Mouse (Mus musculus) limb, embryonic 15.5 days (tissue): Measurements from ENCODE around the gene Prap1. TPM values are rescaled to one million over a fixed set of nuclear protein-coding genes. Genes with fewer than 3 reads are reported as not detected.
"Not testable (repeated sequence)": the region's sequence is repeated elsewhere in the genome, so short reads cannot be mapped to it uniquely, and the experiment has no call there.

Source experiments
- ATAC-seq: fragments of 200-750 bp; cut with Nextera tagmentation; 2 replicates; pipeline ENCODE4 v1.8.0; 2017; ENCODE audit warnings: low read depth, moderate TSS enrichment; ENCODE audit not compliant: insufficient number of reproducible peaks, low FRiP score, low TSS enrichment
- H3K27ac ChIP-seq: fragments of 300-500 bp; sonication (generic); 2 replicates; pipeline ENCODE4 v1.5.1; 2015; ENCODE audit warnings: moderate library complexity, mild to moderate bottlenecking, inconsistent platforms
- H3K27me3 ChIP-seq: fragments of 300-500 bp; sonication (generic); 2 replicates; pipeline ENCODE4 v1.6.1; 2015; ENCODE audit warnings: inconsistent platforms
- H3K36me3 ChIP-seq: fragments of 300-500 bp; sonication (generic); 2 replicates; pipeline ENCODE4 v1.6.1; 2015; ENCODE audit warnings: inconsistent platforms
- H3K4me1 ChIP-seq: fragments of 300-500 bp; sonication (generic); 2 replicates; pipeline ENCODE4 v1.6.1; 2015; ENCODE audit warnings: inconsistent platforms
- H3K4me2 ChIP-seq: fragments of 300-500 bp; sonication (generic); 2 replicates; pipeline ENCODE4 v1.6.1; 2015; ENCODE audit warnings: mild to moderate bottlenecking, inconsistent platforms
- H3K4me3 ChIP-seq: fragments of 300-500 bp; sonication (generic); 2 replicates; pipeline ENCODE4 v1.5.1; 2015; ENCODE audit warnings: mild to moderate bottlenecking, inconsistent platforms
- H3K9ac ChIP-seq: fragments of 300-500 bp; sonication (generic); 2 replicates; pipeline ENCODE4 v1.6.1; 2015; ENCODE audit warnings: inconsistent platforms
- H3K9me3 ChIP-seq: fragments of 300-500 bp; sonication (generic); 2 replicates; pipeline ENCODE4 v1.6.1; 2016; ENCODE audit warnings: inconsistent platforms
- WGBS: fragments of 180-500 bp; shearing (Covaris S2); methylation state at CpG from one replicate; pipeline ENCODE4 v1.1.7; 2015; 5-methylcytosine and 5-hydroxymethylcytosine counted together
- polyA plus RNA-seq: library from polyadenylated mRNA; unstranded; fragments of >200 nt; fragmentation: Nextera tagmentation; extraction: Ambion mirVana; gene quantifications from 2 replicates; pipeline ENCODE4 v1.2.1, GENCODE M21; 2015

Gene Prap1
- polyA plus RNA-seq, 1 experiment from 2014 or later, result not detected

- Histone ChIP-seq H3K9me3 (no peaks in the 10 kb centered on the region), H3K4me1 (peaks cover 7% of the 10 kb centered on the region), H3K4me2 (no peak overlapping the region), H3K27me3 (no peaks in the 10 kb centered on the region), H3K36me3 (no peaks in the 10 kb centered on the region), H3K27ac (no peak overlapping the region), H3K4me3 (no peak overlapping the region), H3K9ac (no peak overlapping the region)
- WGBS, result 79% methylated on average over 13 of the region's 13 CpGs
- ATAC-seq, result no peak
Measured at GRCm38 (mm10) chr7:140121338-140121910, 28.2 kb downstream of the Prap1 start.

- H3K4me3 ChIP-seq, result no peak overlapping the region
- no peaks in the 10 kb centered on the region for H3K9me3 ChIP-seq
- no peaks in the 10 kb centered on the region for H3K27me3 ChIP-seq
- no peak overlapping the region for H3K4me2 ChIP-seq
- H3K36me3 ChIP-seq, result no peaks in the 10 kb centered on the region
- 35% methylated on average over 4 of the region's 4 CpGs for WGBS
- no peak overlapping the region for H3K9ac ChIP-seq
- H3K4me1 ChIP-seq, result peaks cover 15% of the 10 kb centered on the region
- no peak for ATAC-seq
- peak overlapping the region; percentile 33; the same call in 1 of the 2 replicates for H3K27ac ChIP-seq
Measured at GRCm38 (mm10) chr7:140122765-140123164, 29.6 kb downstream of the Prap1 start.

DNA sequence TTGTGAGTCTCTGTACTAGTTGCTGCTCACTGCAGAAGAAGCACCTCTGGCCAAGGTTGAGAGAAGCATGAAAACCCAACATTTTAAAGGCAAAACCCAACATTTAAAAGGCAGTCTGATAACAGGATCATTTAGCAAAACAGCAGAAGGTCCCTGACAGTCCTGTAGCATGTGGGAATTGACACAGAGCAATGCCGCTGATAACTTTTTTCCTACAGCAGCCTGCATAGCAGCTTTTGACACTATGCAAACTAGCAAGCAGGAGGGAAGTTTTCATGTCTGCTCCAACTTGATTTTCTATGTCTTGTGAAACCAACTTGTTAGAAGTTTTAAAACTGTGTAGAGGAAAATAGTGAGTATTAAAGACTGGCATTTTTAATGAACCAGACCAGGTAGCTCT lies 31.2 kb downstream of the Prap1 start:
- Histone ChIP-seq H3K4me3 (no peak overlapping the region), H3K4me2 (no peak overlapping the region), H3K4me1 (peaks cover 15% of the 10 kb centered on the region), H3K27ac (no peak overlapping the region), H3K36me3 (peaks cover 3% of the 10 kb centered on the region; the same call in 1 of the 2 replicates), H3K9me3 (no peaks in the 10 kb centered on the region), H3K27me3 (no peaks in the 10 kb centered on the region), H3K9ac (no peak overlapping the region)
- 84% methylated on average over 1 of the region's 1 CpGs for WGBS
- no peak for ATAC-seq

DNA sequence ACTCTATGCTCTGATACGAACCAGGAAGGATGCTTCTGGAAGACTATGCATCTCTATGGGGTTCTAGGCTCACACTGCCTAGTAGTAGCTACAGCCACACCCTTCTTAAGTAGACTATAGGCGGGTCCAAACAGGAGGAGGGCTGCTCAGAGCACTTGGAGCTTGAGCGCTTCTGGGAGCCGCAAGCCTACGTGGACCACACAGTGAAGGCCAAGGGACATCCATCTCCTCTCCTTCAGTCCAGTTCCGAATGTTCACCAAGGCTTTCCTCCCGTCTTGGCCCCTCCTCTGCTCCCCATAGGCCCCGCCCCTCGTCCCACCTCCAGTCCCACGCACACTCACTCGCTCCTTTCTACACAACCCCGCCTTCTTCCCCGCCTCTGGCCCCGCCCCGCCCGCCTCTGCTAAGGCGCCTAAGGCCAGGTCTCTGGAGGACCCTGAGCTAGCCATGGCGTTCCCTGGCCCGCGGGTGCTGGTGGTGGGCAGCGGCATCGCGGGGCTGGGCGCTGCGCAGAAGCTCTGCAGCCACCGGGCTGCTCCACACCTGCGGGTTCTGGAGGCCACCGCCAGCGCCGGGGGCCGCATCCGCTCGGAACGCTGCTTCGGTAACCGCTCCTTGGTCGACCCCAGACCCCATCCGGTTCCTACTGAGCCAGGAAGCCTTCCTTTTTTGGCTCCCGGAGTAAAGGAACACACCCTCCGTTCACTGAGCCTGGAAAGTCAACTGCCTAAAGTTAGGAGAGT lies 32.3 kb downstream of the Prap1 start:
- Histone ChIP-seq H3K4me3 (peak overlapping the region; percentile 62), H3K36me3 (peaks cover 13% of the 10 kb centered on the region), H3K9ac (peak overlapping the region; percentile 58), H3K4me2 (peak overlapping the region; percentile 55), H3K27ac (peak overlapping the region; percentile 43; the same call in 1 of the 2 replicates), H3K4me1 (peaks cover 15% of the 10 kb centered on the region), H3K9me3 (no peaks in the 10 kb centered on the region), H3K27me3 (no peaks in the 10 kb centered on the region)
- 2% methylated on average over 40 of the region's 40 CpGs for WGBS
- peak; percentile 92 for ATAC-seq

DNA sequence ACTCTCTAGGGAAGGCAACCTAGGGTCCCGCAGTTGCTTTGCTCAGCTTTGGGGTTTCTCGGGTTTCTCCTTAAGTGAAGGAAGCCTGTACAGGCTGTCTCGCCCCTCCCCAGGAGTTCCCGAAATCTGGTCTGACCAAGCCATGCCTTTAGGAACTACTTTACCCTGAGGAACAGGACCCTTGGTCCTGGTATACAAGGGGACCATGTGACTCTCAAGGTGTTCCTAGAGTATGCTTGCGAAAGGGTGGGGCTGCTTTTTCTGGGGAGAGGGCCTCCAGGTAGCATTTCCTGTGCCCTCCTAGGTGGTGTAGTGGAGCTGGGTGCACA lies 32.8 kb downstream of the Prap1 start:
- Histone ChIP-seq H3K27ac (peak overlapping the region; percentile 43; the same call in 1 of the 2 replicates), H3K4me3 (peak overlapping the region; percentile 62), H3K4me2 (peak overlapping the region; percentile 55), H3K36me3 (peaks cover 18% of the 10 kb centered on the region), H3K9me3 (no peaks in the 10 kb centered on the region), H3K27me3 (no peaks in the 10 kb centered on the region), H3K9ac (peak overlapping the region; percentile 58), H3K4me1 (peaks cover 15% of the 10 kb centered on the region)
- 3% methylated on average over 5 of the region's 5 CpGs for WGBS
- ATAC-seq, result peak; percentile 27; the same call in 1 of the 2 replicates

DNA sequence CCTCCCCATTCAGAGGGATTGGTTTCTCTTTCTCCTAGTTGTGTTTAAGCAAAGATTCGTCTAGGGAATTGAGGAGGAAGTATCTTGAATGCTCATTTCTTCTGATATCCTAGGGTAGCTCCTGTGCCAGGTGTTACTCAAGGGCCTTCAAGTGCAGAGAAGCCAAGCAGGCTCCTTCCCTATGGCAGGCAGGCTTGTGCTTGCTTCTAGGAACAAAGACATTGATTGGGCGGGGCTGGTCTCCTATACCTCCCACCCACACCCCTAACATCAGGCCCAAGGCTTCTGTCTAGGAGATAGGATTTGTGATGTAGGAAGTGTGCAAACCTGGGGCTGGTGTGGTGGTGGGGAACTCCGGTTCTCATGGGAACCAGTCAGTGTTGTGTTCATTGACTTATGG lies 33.7 kb downstream of the Prap1 start:
- Histone ChIP-seq H3K9ac (no peak overlapping the region), H3K27ac (no peak overlapping the region), H3K27me3 (no peaks in the 10 kb centered on the region), H3K4me2 (no peak overlapping the region), H3K9me3 (no peaks in the 10 kb centered on the region), H3K4me3 (no peak overlapping the region), H3K36me3 (peaks cover 24% of the 10 kb centered on the region), H3K4me1 (peaks cover 15% of the 10 kb centered on the region)
- WGBS, result 77% methylated on average over 3 of the region's 3 CpGs
- no peak for ATAC-seq

DNA sequence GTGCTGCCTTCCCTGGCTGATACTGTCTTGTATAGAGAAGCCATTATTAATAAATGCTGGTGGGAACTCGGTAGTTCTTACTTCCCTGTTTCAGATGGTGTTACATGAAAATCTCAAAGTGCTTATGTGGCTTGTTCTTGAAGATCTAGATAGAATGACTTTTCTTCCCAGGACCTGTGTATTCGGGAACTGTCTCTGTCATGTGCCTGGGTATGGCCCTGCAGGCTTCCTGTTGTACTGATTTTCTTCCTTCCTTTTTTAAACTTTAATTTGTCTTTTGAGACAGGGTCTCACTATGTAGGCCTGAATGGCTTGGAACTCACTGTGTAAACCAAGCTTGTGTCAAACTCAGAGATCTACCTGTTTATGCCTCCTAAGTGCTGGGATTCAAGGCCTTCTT lies 34.7 kb downstream of the Prap1 start:
- Histone ChIP-seq H3K36me3 (peaks cover 26% of the 10 kb centered on the region), H3K4me1 (peaks cover 15% of the 10 kb centered on the region), H3K9me3 (no peaks in the 10 kb centered on the region), H3K9ac (no peak overlapping the region), H3K27me3 (no peaks in the 10 kb centered on the region), H3K27ac (no peak overlapping the region), H3K4me3 (no peak overlapping the region), H3K4me2 (no peak overlapping the region)
- 86% methylated on average over 2 of the region's 2 CpGs for WGBS
- ATAC-seq, result no peak

DNA sequence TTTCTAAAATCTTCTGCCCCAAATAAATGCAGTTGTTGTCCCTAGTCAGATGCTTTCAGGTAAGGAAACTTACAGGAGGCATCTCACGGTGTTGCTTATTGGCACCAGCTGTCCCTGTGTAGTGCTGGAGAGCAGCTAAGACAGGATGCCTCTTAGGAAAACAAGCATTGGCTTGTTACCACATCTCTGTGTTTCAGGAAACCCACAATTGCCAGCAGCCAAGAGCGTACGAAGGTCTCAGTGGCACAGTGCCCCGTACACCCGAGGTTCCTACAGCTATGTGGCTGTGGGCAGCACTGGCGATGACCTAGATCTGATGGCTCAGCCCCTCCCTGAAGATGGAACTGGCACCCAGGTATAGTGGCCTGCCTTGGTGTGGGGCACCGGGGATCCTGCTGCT lies 39.0 kb downstream of the Prap1 start:
- not testable (repeated sequence) for ATAC-seq, H3K27me3 ChIP-seq, H3K9me3 ChIP-seq, H3K4me3 ChIP-seq, H3K27ac ChIP-seq, H3K9ac ChIP-seq, H3K4me2 ChIP-seq, H3K4me1 ChIP-seq
- 95% methylated on average over 7 of the region's 7 CpGs for WGBS
- peaks cover 43% of the 10 kb centered on the region for H3K36me3 ChIP-seq

GRCm38 (mm10) chr7:140134033-140134432 lies 40.8 kb downstream of the Prap1 start:
- H3K4me3 ChIP-seq, H3K4me2 ChIP-seq, H3K27ac ChIP-seq, ATAC-seq, H3K4me1 ChIP-seq, H3K27me3 ChIP-seq, H3K9ac ChIP-seq, H3K9me3 ChIP-seq: not testable (repeated sequence)
- H3K36me3 ChIP-seq, result peaks cover 43% of the 10 kb centered on the region
- 88% methylated on average over 7 of the region's 7 CpGs for WGBS

DNA sequence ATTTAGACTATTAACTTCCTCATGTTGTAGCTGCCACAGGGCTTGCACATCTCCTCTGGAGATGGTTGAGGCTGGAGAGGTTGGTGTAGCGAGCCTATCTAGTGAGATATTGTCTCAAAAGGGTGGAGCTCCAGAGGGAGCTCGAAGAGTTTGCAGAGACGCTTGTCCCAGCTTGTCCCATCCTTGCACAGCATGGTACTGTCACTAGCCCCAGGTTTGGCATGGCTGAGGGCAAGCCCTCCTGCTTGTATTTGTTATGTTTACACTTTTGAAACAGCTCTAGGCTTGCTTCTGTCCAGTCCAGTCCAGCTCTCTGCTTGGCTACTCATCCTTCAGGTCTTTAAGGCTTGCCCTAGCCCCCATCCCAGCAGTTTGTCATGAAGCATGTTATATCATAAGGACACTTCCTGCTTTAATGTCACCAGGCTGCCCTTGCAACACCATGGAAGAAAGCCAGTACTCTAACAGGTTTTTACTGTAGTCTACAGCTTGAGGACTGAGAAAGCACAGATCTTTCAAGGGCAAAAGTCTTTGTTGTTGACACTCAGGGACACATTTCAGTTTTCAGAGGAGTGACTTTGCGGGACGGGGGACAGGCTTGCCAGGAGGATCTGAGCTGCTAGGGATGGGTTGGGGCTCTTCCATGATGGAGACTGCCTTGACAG lies 42.0 kb downstream of the Prap1 start:
- H3K27me3 ChIP-seq, result no peaks in the 10 kb centered on the region
- no peak overlapping the region for H3K4me3 ChIP-seq
- no peak overlapping the region for H3K4me2 ChIP-seq
- 86% methylated on average over 5 of the region's 5 CpGs for WGBS
- no peaks in the 10 kb centered on the region for H3K9me3 ChIP-seq
- H3K9ac ChIP-seq, result no peak overlapping the region
- peaks cover 6% of the 10 kb centered on the region for H3K4me1 ChIP-seq
- no peak overlapping the region for H3K27ac ChIP-seq
- peaks cover 32% of the 10 kb centered on the region for H3K36me3 ChIP-seq
- no peak for ATAC-seq

GRCm38 (mm10) chr7:140137135-140138020 lies 44.2 kb downstream of the Prap1 start, which contains the start of gene Mtg1:
TSS of gene Mtg1 (plus strand) at chr7:140137564.
- Histone ChIP-seq H3K4me2 (peak within 1 kb of the TSS; percentile 90), H3K4me1 (peaks cover 6% of the 10 kb centered on the region), H3K9me3 (no peaks in the 10 kb centered on the region), H3K27me3 (no peaks in the 10 kb centered on the region), H3K27ac (peak within 1 kb of the TSS; percentile 83), H3K4me3 (peak within 1 kb of the TSS; percentile 93), H3K9ac (peak within 1 kb of the TSS; percentile 95), H3K36me3 (peaks cover 17% of the 10 kb centered on the region)
- 2% methylated on average over 39 of the region's 39 CpGs for WGBS
- ATAC-seq, result peak; percentile 93
